Mouse (Mus musculus) E14TG2a.4 (cell line): ENCODE measurements around the gene Parp6.

Experiments used
- CTCF ChIP-seq: conservative IDR thresholded peaks from 2 replicates; pipeline ENCODE4 v1.5.1; 2014; ENCODE audit warnings: low read length
- POU5F1 ChIP-seq: IDR thresholded peaks from 2 replicates; pipeline ENCODE4 v1.6.1; 2014; ENCODE audit warnings: low read length, borderline replicate concordance

- TF ChIP-seq CTCF: no peak
- no peak for TF ChIP-seq POU5F1
Measured at GRCm38 (mm10) chr9:59601661-59602060, 15.4 kb upstream of the Parp6 start.
